Mouse (Mus musculus): Measurements from ENCODE around the gene Shmt1. TPM values are rescaled to one million over a fixed set of nuclear protein-coding genes. Genes with fewer than 3 reads are reported as not detected.

Gene Shmt1
- total RNA-seq, 2 experiments from 2014 or later = 12.9 to 13.6 TPM

Other genes starting within 250 kb of the Shmt1 start
- gene Llgl1, start 112.0 kb downstream of the Shmt1 start, total RNA-seq (2021) = 1 to 10 TPM; 8.2 to 8.5 TPM
- 10 to 100 TPM; 91.5 to 95.2 TPM for gene Flii, start 84.5 kb downstream of the Shmt1 start, total RNA-seq (2021)
- 10 to 100 TPM; 70.1 to 91.0 TPM for gene Mief2, start 83.3 kb downstream of the Shmt1 start, total RNA-seq (2021)
- gene Top3a, start 34.4 kb downstream of the Shmt1 start, total RNA-seq (2021) = 1 to 10 TPM; 3.2 to 4.5 TPM
- 10 to 100 TPM; 12.6 to 19.2 TPM for gene Smcr8, start 34.2 kb downstream of the Shmt1 start, total RNA-seq (2021)
- gene Dhrs7b, start 18.9 kb upstream of the Shmt1 start, total RNA-seq (2021) = 10 to 100 TPM; 19.1 to 21.1 TPM
- gene Tmem11, start 67.6 kb upstream of the Shmt1 start, total RNA-seq (2021) = 10 to 100 TPM; 37.7 to 41.3 TPM
- 1 to 10 TPM; 6.8 to 9.6 TPM for gene Natd1, start 103.0 kb upstream of the Shmt1 start, total RNA-seq (2021)
- gene Map2k3, start 120.3 kb upstream of the Shmt1 start, total RNA-seq (2021) = 100 to 1,000 TPM; 172 to 192 TPM
- gene Kcnj12, start 210.8 kb upstream of the Shmt1 start, total RNA-seq (2021) = 10 to 100 TPM; 56.1 to 69.0 TPM

Measured in gastrocnemius, postnatal 36 days (tissue).